Mouse (Mus musculus) neural tube, embryonic 11.5 days (tissue): ENCODE measurements around the gene Dync1i1. TPM values are rescaled to one million over a fixed set of nuclear protein-coding genes. Genes with fewer than 3 reads are reported as not detected.

Experiments used
- ATAC-seq: fragments of 200-750 bp; cut with Nextera tagmentation; 2 replicates; pipeline ENCODE4 v1.8.0; 2017; ENCODE audit warnings: moderate number of reproducible peaks, mild to moderate bottlenecking, moderate TSS enrichment, moderate library complexity; ENCODE audit not compliant: insufficient read depth, low FRiP score, low TSS enrichment
- DNase-seq: peaks from one replicate; pipeline ENCODE4 v3.0.0-alpha.2; 2015; ENCODE audit warnings: low spot score
- H3K27ac ChIP-seq: fragments of 300-500 bp; sonication (generic); 2 replicates; pipeline ENCODE4 v1.5.1; 2014; ENCODE audit warnings: low read depth, mild to moderate bottlenecking, low read length
- H3K27me3 ChIP-seq: fragments of 300-500 bp; sonication (generic); 2 replicates; pipeline ENCODE4 v1.6.1; 2014; ENCODE audit warnings: mild to moderate bottlenecking, low read length, mixed read lengths; ENCODE audit not compliant: control insufficient read depth, insufficient read depth
- H3K36me3 ChIP-seq: fragments of 300-500 bp; sonication (generic); 2 replicates; pipeline ENCODE4 v1.6.1; 2014; ENCODE audit warnings: mild to moderate bottlenecking, low read length, moderate library complexity, mixed read lengths; ENCODE audit not compliant: control insufficient read depth, insufficient read depth
- H3K4me1 ChIP-seq: fragments of 300-500 bp; sonication (generic); 2 replicates; pipeline ENCODE4 v1.6.1; 2014; ENCODE audit warnings: low read length, mixed read lengths; ENCODE audit not compliant: control insufficient read depth, insufficient read depth
- H3K4me2 ChIP-seq: fragments of 300-500 bp; sonication (generic); 2 replicates; pipeline ENCODE4 v1.6.1; 2014; ENCODE audit warnings: low read depth, mild to moderate bottlenecking, moderate library complexity
- H3K4me3 ChIP-seq: fragments of 300-500 bp; sonication (generic); 2 replicates; pipeline ENCODE4 v1.5.1; 2014; ENCODE audit warnings: low read depth, low read length
- H3K9ac ChIP-seq: fragments of 300-500 bp; sonication (generic); 2 replicates; pipeline ENCODE4 v1.6.1; 2014; ENCODE audit warnings: mild to moderate bottlenecking, low read length
- H3K9me3 ChIP-seq: fragments of 300-500 bp; sonication (generic); 2 replicates; pipeline ENCODE4 v1.6.1; 2016; ENCODE audit warnings: low read length; ENCODE audit not compliant: control insufficient read depth
- WGBS: fragments of 180-500 bp; shearing (Covaris S2); extraction: QIAGEN DNeasy Blood & Tissue Kit; methylation state at CpG from one replicate; pipeline ENCODE4 v1.1.7; 2014; 5-methylcytosine and 5-hydroxymethylcytosine counted together
- polyA plus RNA-seq: library from polyadenylated mRNA; unstranded; fragments of >200 nt; fragmentation: Nextera tagmentation; extraction: Ambion mirVana; gene quantifications from 2 replicates; pipeline ENCODE4 v1.2.1, GENCODE M21; 2014

The Dync1i1 gene
- polyA plus RNA-seq, 1 experiment from 2014 or later = 11.5 TPM

DNA sequence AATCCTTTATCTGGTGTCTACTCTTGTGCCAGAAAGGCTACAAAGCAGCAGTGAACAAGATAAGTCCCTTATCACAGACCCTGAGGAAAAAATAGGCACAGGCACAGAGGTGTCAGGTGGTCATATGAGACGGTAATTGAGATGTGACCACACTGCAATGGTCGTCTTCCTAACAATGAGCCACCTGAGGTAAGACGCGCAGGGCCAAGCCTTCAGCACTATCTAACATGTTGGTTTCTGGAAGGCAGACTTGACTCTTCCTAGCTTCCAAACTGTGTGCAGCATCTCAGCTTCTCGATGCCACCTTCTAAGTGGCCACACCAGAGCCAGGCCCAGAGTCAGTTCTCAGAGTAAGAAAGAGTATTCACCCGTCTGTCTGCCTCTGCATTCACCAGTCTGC, 341.8 kb downstream of the Dync1i1 start:
- no peaks in the 10 kb centered on the region for H3K36me3 ChIP-seq
- no peak overlapping the region for H3K4me2 ChIP-seq
- WGBS = 91% methylated on average over 6 of the region's 6 CpGs
- no peak for DNase-seq
- H3K9me3 ChIP-seq = no peaks in the 10 kb centered on the region
- H3K27me3 ChIP-seq = no peaks in the 10 kb centered on the region
- H3K27ac ChIP-seq = no peak overlapping the region
- H3K9ac ChIP-seq = no peak overlapping the region
- H3K4me3 ChIP-seq = no peak overlapping the region
- H3K4me1 ChIP-seq = peaks cover 2% of the 10 kb centered on the region; the same call in 1 of the 2 replicates
- no peak for ATAC-seq

DNA sequence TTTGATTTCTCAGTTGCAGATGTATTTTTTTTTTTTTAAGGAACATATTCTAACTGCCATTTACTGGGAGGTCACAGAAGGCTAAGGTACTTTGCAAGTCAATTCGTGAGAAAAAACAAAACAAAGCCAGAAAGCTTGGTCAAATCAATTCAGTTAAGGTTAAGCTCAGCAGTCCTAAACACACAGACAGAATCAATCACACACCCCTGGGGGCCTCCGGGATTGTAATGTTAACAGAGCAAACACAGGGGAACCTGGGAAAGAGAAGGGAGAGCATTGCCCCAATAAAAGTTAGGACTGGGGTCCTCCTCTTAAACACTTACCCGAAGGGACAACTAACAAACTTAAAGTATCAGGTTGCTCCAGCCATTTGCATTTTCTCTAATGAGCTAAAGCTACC, 344.6 kb downstream of the Dync1i1 start:
- H3K4me1 ChIP-seq = peaks cover 2% of the 10 kb centered on the region; the same call in 1 of the 2 replicates
- DNase-seq = no peak

GRCm38 (mm10) chr6:6071038-6071437, 345.6 kb downstream of the Dync1i1 start:
- H3K36me3 ChIP-seq = no peaks in the 10 kb centered on the region
- ATAC-seq (no peak), DNase-seq (no peak)
- H3K4me1 ChIP-seq = peaks cover 2% of the 10 kb centered on the region; the same call in 1 of the 2 replicates
- H3K4me3 ChIP-seq = no peak overlapping the region
- no peaks in the 10 kb centered on the region for H3K27me3 ChIP-seq
- 82% methylated on average over 7 of the region's 7 CpGs for WGBS
- H3K4me2 ChIP-seq = no peak overlapping the region
- H3K27ac ChIP-seq = no peak overlapping the region
- no peaks in the 10 kb centered on the region for H3K9me3 ChIP-seq
- H3K9ac ChIP-seq = no peak overlapping the region

More for the DNA sequence above, 344.6 kb downstream of the Dync1i1 start:
- Histone ChIP-seq H3K36me3 (no peaks in the 10 kb centered on the region), H3K27me3 (no peaks in the 10 kb centered on the region), H3K9me3 (no peaks in the 10 kb centered on the region), H3K4me3 (no peak overlapping the region), H3K9ac (no peak overlapping the region), H3K4me2 (no peak overlapping the region), H3K27ac (no peak overlapping the region)
- ATAC-seq = no peak
- WGBS = 6% methylated on average over 3 of the region's 3 CpGs

DNA sequence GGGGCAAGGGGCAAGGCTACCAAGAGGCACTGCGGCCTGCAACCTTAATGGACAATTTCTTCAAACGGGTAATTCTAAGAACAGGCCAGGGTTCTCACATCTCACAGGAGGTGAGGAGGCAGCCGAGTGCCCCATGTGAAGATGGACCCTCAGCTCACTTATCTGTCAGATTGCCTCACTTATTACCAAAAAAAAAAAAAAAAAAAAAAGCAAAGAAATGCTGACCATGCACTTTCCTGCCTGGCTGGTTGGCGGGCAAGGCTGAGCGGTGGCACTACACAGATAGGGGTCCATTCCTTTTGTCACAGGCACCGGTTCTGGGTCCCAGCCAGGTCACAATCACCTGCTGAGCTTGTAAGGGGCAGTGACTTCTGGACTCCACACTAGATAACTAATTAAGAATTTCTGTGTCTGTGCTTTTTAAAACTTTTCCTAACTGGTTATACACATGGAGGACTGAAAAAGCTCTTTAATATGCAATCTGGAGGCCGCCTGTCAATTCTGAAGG, 350.6 kb downstream of the Dync1i1 start:
- no peak for ATAC-seq
- Histone ChIP-seq H3K27me3 (no peaks in the 10 kb centered on the region), H3K4me2 (no peak overlapping the region), H3K9me3 (no peaks in the 10 kb centered on the region), H3K36me3 (no peaks in the 10 kb centered on the region), H3K27ac (no peak overlapping the region), H3K4me1 (no peaks in the 10 kb centered on the region), H3K9ac (no peak overlapping the region), H3K4me3 (no peak overlapping the region)
- WGBS = 85% methylated on average over 7 of the region's 7 CpGs
- DNase-seq = no peak

GRCm38 (mm10) chr6:6077234-6077633, 351.8 kb downstream of the Dync1i1 start:
- H3K27me3 ChIP-seq = no peaks in the 10 kb centered on the region
- DNase-seq = no peak
- no peak for ATAC-seq
- no peaks in the 10 kb centered on the region for H3K4me1 ChIP-seq
- H3K4me2 ChIP-seq = no peak overlapping the region
- H3K36me3 ChIP-seq = no peaks in the 10 kb centered on the region
- H3K9me3 ChIP-seq = no peaks in the 10 kb centered on the region
- no peak overlapping the region for H3K9ac ChIP-seq
- WGBS = 84% methylated on average over 4 of the region's 4 CpGs
- H3K4me3 ChIP-seq = no peak overlapping the region
- no peak overlapping the region for H3K27ac ChIP-seq

Other genes starting within 250 kb of the Dync1i1 start
- 0.62 and 1.3 TPM in 2 replicates for gene Pdk4, start 229.3 kb upstream of the Dync1i1 start, polyA plus RNA-seq